Mouse (Mus musculus): Measurements from ENCODE around the gene Atg4d. TPM values are rescaled to one million over a fixed set of nuclear protein-coding genes. Genes with fewer than 3 reads are reported as not detected.

Atg4d gene
- polyA plus RNA-seq, 1 experiment from 2014 or later = 46.8 TPM

DNA sequence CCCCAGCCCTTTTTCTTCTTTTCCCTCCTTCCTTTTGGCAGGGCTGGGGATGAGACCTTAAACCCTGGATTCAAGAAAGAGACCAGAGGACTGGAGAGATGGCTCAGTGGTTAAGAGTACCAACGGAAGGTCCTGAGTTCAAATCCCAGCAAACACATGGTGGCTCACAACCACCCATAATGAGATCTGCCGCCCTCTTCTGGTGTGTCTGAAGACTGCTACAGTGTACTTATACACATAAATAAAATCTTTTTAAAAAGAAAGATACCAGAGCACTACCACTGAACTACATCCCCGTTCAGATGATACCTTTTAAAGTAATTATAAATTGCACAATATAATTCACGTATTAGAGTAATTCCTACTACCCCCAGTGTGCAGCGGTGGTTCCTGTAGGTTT, 32.2 kb upstream of the Atg4d start:
- no peaks in the 10 kb centered on the region for H3K9me3 ChIP-seq (replicated peaks)
- H3K36me3 ChIP-seq = peaks cover 62% of the 10 kb centered on the region
- H3K27ac ChIP-seq = no peak overlapping the region
- peaks cover 16% of the 10 kb centered on the region for H3K4me1 ChIP-seq
- ATAC-seq (ENCODE audit: low FRiP score) = no peak
- no peak overlapping the region for H3K4me3 ChIP-seq
- 88% methylated on average over 5 of the region's 5 CpGs for WGBS
- H3K9ac ChIP-seq = no peak overlapping the region
- H3K27me3 ChIP-seq = no peaks in the 10 kb centered on the region
- H3K4me2 ChIP-seq (replicated peaks) = no peak overlapping the region

- no peaks in the 10 kb centered on the region for H3K9me3 ChIP-seq (replicated peaks)
- H3K36me3 ChIP-seq = peaks cover 62% of the 10 kb centered on the region
- peaks cover 17% of the 10 kb centered on the region for H3K4me1 ChIP-seq
- no peak for ATAC-seq (ENCODE audit: low FRiP score)
- WGBS = 87% methylated on average over 29 of the region's 29 CpGs
- H3K27ac ChIP-seq = no peak overlapping the region
- no peak overlapping the region for H3K4me3 ChIP-seq
- H3K4me2 ChIP-seq (replicated peaks) = no peak overlapping the region
- H3K9ac ChIP-seq = no peak overlapping the region
- H3K27me3 ChIP-seq = no peaks in the 10 kb centered on the region
Measured at GRCm38 (mm10) chr9:21233366-21233765, 31.7 kb upstream of the Atg4d start.

DNA sequence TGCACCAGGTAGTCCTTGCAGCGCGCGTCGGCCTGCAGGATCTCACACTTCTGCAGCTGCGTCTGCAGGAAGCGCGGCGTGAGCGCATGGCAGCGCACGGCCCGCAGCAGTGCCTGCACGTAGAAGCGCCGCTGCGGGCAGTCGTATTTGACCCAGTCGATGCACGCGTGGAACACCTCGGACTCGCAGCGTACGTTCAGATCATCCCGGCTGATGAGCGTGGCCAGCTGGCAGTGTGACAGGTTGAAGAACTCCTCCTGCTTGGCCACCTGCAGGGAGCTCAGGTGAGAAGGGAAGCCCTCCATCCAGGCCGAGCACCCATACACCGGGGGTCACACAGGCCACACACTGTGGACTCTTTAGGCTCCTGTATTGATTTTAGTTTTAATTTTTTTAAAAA, 31.3 kb upstream of the Atg4d start:
- Histone ChIP-seq H3K4me2 (replicated peaks) (no peak overlapping the region), H3K4me3 (no peak overlapping the region), H3K27me3 (no peaks in the 10 kb centered on the region), H3K4me1 (peaks cover 17% of the 10 kb centered on the region), H3K9ac (no peak overlapping the region), H3K27ac (no peak overlapping the region), H3K36me3 (peaks cover 61% of the 10 kb centered on the region), H3K9me3 (replicated peaks) (no peaks in the 10 kb centered on the region)
- WGBS = 70% methylated on average over 28 of the region's 28 CpGs
- ATAC-seq (ENCODE audit: low FRiP score) = no peak

DNA sequence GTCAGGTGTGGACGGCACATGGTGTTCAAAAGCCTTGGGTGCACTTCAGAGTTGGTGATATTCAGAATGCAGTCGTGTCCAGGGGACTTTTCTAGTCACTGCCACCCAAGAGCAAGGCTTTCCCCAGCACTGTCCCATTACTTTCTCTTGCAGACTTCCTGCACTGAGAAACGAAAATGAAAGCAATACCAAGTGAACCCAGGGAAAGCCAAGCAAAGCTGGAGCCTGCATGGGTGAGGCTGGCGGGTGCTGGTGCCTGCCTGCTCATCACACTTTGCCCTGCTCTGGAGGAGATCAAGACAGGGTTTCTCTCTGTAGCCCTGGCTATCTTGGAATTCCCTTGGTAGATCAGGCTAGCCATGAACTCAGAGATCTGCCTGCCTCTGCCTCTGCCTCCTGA, 29.8 kb upstream of the Atg4d start:
- Histone ChIP-seq H3K9ac (no peak overlapping the region), H3K9me3 (replicated peaks) (no peaks in the 10 kb centered on the region), H3K4me1 (peaks cover 23% of the 10 kb centered on the region), H3K4me3 (no peak overlapping the region), H3K4me2 (replicated peaks) (no peak overlapping the region), H3K27me3 (no peaks in the 10 kb centered on the region), H3K36me3 (peaks cover 46% of the 10 kb centered on the region), H3K27ac (no peak overlapping the region)
- WGBS = 87% methylated on average over 4 of the region's 4 CpGs
- ATAC-seq (ENCODE audit: low FRiP score) = no peak

DNA sequence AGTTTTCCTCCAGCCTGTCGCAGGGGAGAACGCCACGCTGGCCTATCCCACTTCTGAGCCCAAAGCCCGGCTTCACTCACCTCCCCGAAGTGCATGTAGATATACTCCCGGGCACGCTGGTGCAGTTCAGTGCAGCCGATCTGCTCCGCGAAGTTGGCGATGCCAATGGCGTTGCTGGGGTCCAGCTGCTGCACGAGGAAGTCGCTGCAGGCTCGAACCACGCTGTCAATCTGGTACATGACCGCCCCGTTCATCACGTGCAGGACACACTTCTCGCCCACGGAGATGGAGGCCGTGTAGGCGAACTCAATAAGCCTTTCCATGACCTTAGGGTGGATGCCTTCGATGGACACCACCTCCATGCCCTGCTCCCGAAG, 28.1 kb upstream of the Atg4d start:
- Histone ChIP-seq H3K4me2 (replicated peaks) (peak overlapping the region; percentile 63), H3K27me3 (peaks cover 8% of the 10 kb centered on the region), H3K9ac (peak overlapping the region; percentile 98; the same call in 1 of the 2 replicates), H3K4me3 (peak overlapping the region; percentile 92; the same call in 1 of the 2 replicates), H3K9me3 (replicated peaks) (no peaks in the 10 kb centered on the region), H3K27ac (peak overlapping the region; percentile 93), H3K36me3 (peaks cover 32% of the 10 kb centered on the region), H3K4me1 (peaks cover 23% of the 10 kb centered on the region)
- no peak for ATAC-seq (ENCODE audit: low FRiP score)
- 81% methylated on average over 25 of the region's 25 CpGs for WGBS

- H3K9me3 ChIP-seq (replicated peaks) = no peaks in the 10 kb centered on the region
- peaks cover 30% of the 10 kb centered on the region for H3K36me3 ChIP-seq
- H3K4me2 ChIP-seq (replicated peaks) = peak overlapping the region; percentile 63
- H3K4me3 ChIP-seq = peak overlapping the region; percentile 92
- peaks cover 23% of the 10 kb centered on the region for H3K4me1 ChIP-seq
- H3K27ac ChIP-seq = peak overlapping the region; percentile 93
- H3K9ac ChIP-seq = peak overlapping the region; percentile 98
- peaks cover 13% of the 10 kb centered on the region for H3K27me3 ChIP-seq
- WGBS = 16% methylated on average over 19 of the region's 19 CpGs
- ATAC-seq (ENCODE audit: low FRiP score) = peak; percentile 30; the same call in 1 of the 2 replicates
Measured at GRCm38 (mm10) chr9:21237368-21238003, 27.6 kb upstream of the Atg4d start.

- WGBS = 3% methylated on average over 31 of the region's 31 CpGs
- H3K27me3 ChIP-seq = peaks cover 20% of the 10 kb centered on the region
- H3K4me3 ChIP-seq = peak overlapping the region; percentile 92
- peaks cover 23% of the 10 kb centered on the region for H3K36me3 ChIP-seq
- ATAC-seq (ENCODE audit: low FRiP score) = no peak; the same call in none of the 2 replicates
- no peaks in the 10 kb centered on the region for H3K9me3 ChIP-seq (replicated peaks)
- peaks cover 23% of the 10 kb centered on the region for H3K4me1 ChIP-seq
- H3K4me2 ChIP-seq (replicated peaks) = peak overlapping the region; percentile 63
- H3K9ac ChIP-seq = peak overlapping the region; percentile 98
- peak overlapping the region; percentile 93 for H3K27ac ChIP-seq
Measured at GRCm38 (mm10) chr9:21238004-21238732, 26.9 kb upstream of the Atg4d start.

GRCm38 (mm10) chr9:21238733-21239464, 26.2 kb upstream of the Atg4d start, which contains the start of gene Keap1:
Gene Keap1, minus strand, starts transcription at chr9:21239361.
- peak; percentile 89 for ATAC-seq (ENCODE audit: low FRiP score)
- no peaks in the 10 kb centered on the region for H3K9me3 ChIP-seq (replicated peaks)
- H3K27ac ChIP-seq = peak within 1 kb of the TSS; percentile 93
- peaks cover 27% of the 10 kb centered on the region for H3K27me3 ChIP-seq
- peak within 1 kb of the TSS; percentile 63 for H3K4me2 ChIP-seq (replicated peaks)
- H3K9ac ChIP-seq = peak within 1 kb of the TSS; percentile 98
- peaks cover 25% of the 10 kb centered on the region for H3K4me1 ChIP-seq
- H3K36me3 ChIP-seq = peaks cover 16% of the 10 kb centered on the region
- H3K4me3 ChIP-seq = peak within 1 kb of the TSS; percentile 92
- 1% methylated on average over 84 of the region's 90 CpGs for WGBS

- Histone ChIP-seq H3K4me2 (replicated peaks) (peak overlapping the region; percentile 63), H3K27ac (peak overlapping the region; percentile 93; the same call in 1 of the 2 replicates), H3K36me3 (peaks cover 12% of the 10 kb centered on the region), H3K9ac (peak overlapping the region; percentile 98), H3K9me3 (replicated peaks) (no peaks in the 10 kb centered on the region), H3K4me1 (peaks cover 31% of the 10 kb centered on the region), H3K27me3 (peaks cover 33% of the 10 kb centered on the region), H3K4me3 (peak overlapping the region; percentile 92)
- WGBS = 45% methylated on average over 4 of the region's 4 CpGs
- ATAC-seq (ENCODE audit: low FRiP score) = no peak
Measured at GRCm38 (mm10) chr9:21239465-21239848, 25.6 kb upstream of the Atg4d start.

- WGBS = 5% methylated on average over 11 of the region's 11 CpGs
- Histone ChIP-seq H3K4me3 (no peak overlapping the region), H3K9me3 (replicated peaks) (no peaks in the 10 kb centered on the region), H3K36me3 (no peaks in the 10 kb centered on the region), H3K4me2 (replicated peaks) (no peak overlapping the region), H3K27ac (no peak overlapping the region), H3K27me3 (peaks cover 52% of the 10 kb centered on the region), H3K4me1 (peaks cover 38% of the 10 kb centered on the region), H3K9ac (no peak overlapping the region)
- ATAC-seq (ENCODE audit: low FRiP score) = no peak
Measured at GRCm38 (mm10) chr9:21241343-21241742, 23.8 kb upstream of the Atg4d start.

DNA sequence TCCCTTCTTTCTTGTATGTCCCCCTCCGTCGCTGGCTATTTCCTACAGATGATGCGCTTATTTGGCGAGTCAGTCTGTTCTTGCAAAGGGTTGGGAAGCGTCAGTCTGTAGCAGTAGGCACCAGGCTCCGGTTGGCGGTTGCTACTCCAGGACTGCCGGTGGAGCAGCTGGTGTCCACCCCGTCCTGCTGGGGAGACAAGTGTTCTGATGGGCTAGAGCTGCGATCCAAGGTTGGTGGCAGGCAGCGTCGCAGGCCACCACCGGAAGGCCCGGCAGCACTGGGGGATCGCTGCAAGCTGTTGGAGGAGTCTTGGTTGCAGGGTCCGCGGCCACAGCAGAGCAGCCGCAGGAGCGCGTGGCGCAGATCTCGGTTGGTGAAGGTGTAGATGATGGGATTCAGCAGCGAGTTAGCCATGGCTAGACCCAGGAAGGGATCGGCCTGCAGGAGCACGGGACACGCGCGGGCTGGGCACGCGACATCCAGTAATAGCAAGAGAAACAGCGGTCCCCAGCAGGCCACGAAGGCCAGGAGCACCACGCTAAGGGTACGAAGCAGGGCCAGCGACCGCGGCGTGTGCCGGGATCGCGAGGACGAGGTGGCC, 21.2 kb upstream of the Atg4d start:
- 5% methylated on average over 42 of the region's 42 CpGs for WGBS
- Histone ChIP-seq H3K9me3 (replicated peaks) (no peaks in the 10 kb centered on the region), H3K4me1 (peaks cover 28% of the 10 kb centered on the region), H3K36me3 (no peaks in the 10 kb centered on the region), H3K27ac (peak overlapping the region; percentile 23), H3K27me3 (peaks cover 77% of the 10 kb centered on the region), H3K4me3 (peak overlapping the region; percentile 42), H3K4me2 (replicated peaks) (peak overlapping the region; percentile 73), H3K9ac (peak overlapping the region; percentile 55)
- ATAC-seq (ENCODE audit: low FRiP score) = no peak

Measured in hindbrain, embryonic 12.5 days (tissue).